Mouse (Mus musculus) megakaryocyte, embryonic 14.5 days (primary cell): ENCODE measurements around the gene Cpox.

Experiments used
- FLI1 ChIP-seq: IDR thresholded peaks from 2 replicates; pipeline ENCODE4 v1.6.1; 2012; ENCODE audit warnings: low read length, inconsistent platforms, mixed read lengths
- GATA1 ChIP-seq: IDR thresholded peaks from 3 replicates; pipeline ENCODE4 v1.6.1; 2012; ENCODE audit warnings: mixed read lengths, low read length, inconsistent platforms, borderline replicate concordance

GRCm38 (mm10) chr16:58670643-58671042 lies 551 bp downstream of the Cpox start:
- TF ChIP-seq FLI1 (no peak), GATA1 (no peak)
